Mouse (Mus musculus): ENCODE measurements around the gene Pmm2. TPM values are rescaled to one million over a fixed set of nuclear protein-coding genes. Genes with fewer than 3 reads are reported as not detected.

Gene Pmm2
- polyA plus RNA-seq, 1 experiment = 44.2 TPM

DNA sequence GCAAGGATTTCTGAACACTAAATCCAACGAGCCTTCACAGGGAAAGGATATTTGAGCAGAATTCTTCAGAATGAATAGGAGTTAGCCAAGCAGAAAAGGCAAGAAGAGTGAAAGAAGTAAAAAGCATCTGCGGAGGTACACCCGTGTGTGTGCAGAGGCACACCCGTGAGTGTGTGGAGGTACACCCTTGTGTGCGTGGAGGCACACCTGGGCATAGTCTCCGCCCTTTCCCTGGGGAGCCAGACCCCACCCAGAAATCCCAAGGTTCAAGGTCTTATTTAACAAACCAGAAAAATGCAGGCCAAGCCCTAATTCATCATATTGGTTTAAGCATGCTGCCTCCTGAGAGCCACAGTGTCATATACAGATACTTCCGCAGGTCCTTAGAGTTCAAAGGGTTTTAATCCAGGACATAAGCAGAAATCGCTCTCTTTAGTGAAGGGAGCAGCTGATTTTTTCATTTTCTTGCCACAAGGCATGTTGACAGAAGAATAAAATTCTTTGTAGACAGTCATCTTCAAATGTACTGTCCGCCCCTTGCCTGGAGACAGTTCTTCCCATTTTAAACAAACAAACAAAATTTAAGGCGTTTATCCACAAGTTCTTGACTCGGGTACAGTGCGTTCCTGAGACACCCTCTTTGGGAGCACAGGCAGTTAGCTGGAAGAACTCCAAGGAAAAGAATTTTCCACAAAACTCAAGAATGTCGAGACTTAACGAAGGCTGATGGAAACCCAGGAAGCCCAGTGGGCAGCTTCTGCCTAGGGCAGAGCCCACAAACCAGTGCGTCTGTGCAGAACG is 17.0 kb upstream of the Pmm2 start:
- TF ChIP-seq CEBPB (IDR thresholded peaks at IDR 0.05; ENCODE audit: low read depth) (no peak), MYOD1 (IDR thresholded peaks at IDR 0.05; ENCODE audit: control insufficient read depth, insufficient read length, low read depth) (no peak), MAX (IDR thresholded peaks at IDR 0.05) (no peak), USF1 (IDR thresholded peaks at IDR 0.05; ENCODE audit: low read depth) (no peak), FOSL1 (IDR thresholded peaks at IDR 0.05; ENCODE audit: insufficient read depth, low read length, poor library complexity, severe bottlenecking) (no peak), MYOG (IDR thresholded peaks at IDR 0.05; ENCODE audit: control insufficient read depth, extremely low read depth, insufficient read length) (no peak), CTCF (IDR thresholded peaks at IDR 0.05; ENCODE audit: control insufficient read depth, insufficient read depth, insufficient read length) (no peak)
- Histone ChIP-seq H3K4me3 (ENCODE audit: insufficient read depth, poor library complexity, severe bottlenecking) (no peak overlapping the region), H3K27me3 (ENCODE audit: control insufficient read depth, insufficient read depth, insufficient read length) (no peaks in the 10 kb centered on the region), H3K79me2 (ENCODE audit: control insufficient read depth, insufficient read depth) (no peaks in the 10 kb centered on the region), H3K79me3 (ENCODE audit: low read depth) (no peaks in the 10 kb centered on the region), H3ac (ENCODE audit: control insufficient read depth, insufficient read length, low read depth) (no peak overlapping the region), H3K36me3 (ENCODE audit: control insufficient read depth, insufficient read depth) (no peaks in the 10 kb centered on the region)

DNA sequence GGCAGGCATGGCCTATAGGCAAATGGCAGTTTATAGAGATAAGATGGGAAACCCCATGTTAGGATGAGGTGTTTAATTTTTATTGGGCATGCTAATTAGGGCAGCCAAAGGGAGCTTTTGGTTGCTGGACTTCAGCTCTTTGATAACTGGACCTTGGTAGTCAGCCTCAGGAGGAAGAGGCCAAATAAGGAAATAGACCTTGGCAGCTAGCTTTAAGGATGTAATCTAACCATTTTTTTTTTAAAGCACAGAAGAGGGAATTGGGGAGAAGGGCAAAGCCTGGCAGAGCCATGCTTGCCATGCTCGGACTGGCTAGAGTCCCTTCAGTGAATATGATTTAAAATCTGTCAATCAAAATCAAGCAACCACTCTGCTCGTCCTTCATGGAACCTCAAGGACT is 7.1 kb upstream of the Pmm2 start:
- Histone ChIP-seq H3K36me3 (ENCODE audit: control insufficient read depth, insufficient read depth) (peaks cover 26% of the 10 kb centered on the region), H3K79me3 (ENCODE audit: low read depth) (peaks cover 8% of the 10 kb centered on the region), H3K27me3 (ENCODE audit: control insufficient read depth, insufficient read depth, insufficient read length) (no peaks in the 10 kb centered on the region), H3K4me3 (ENCODE audit: insufficient read depth, poor library complexity, severe bottlenecking) (no peak overlapping the region), H3K79me2 (ENCODE audit: control insufficient read depth, insufficient read depth) (peaks cover 27% of the 10 kb centered on the region), H3ac (ENCODE audit: control insufficient read depth, insufficient read length, low read depth) (no peak overlapping the region)
- no peak for TF ChIP-seq MAX (IDR thresholded peaks at IDR 0.05)
- no peak for TF ChIP-seq USF1 (IDR thresholded peaks at IDR 0.05; ENCODE audit: low read depth)
- TF ChIP-seq MYOG (IDR thresholded peaks at IDR 0.05; ENCODE audit: control insufficient read depth, extremely low read depth, insufficient read length) = no peak
- no peak for TF ChIP-seq MYOD1 (IDR thresholded peaks at IDR 0.05; ENCODE audit: control insufficient read depth, insufficient read length, low read depth)
- no peak for TF ChIP-seq FOSL1 (IDR thresholded peaks at IDR 0.05; ENCODE audit: insufficient read depth, low read length, poor library complexity, severe bottlenecking)
- no peak for TF ChIP-seq CEBPB (IDR thresholded peaks at IDR 0.05; ENCODE audit: low read depth)
- no peak for TF ChIP-seq CTCF (IDR thresholded peaks at IDR 0.05; ENCODE audit: control insufficient read depth, insufficient read depth, insufficient read length)

DNA sequence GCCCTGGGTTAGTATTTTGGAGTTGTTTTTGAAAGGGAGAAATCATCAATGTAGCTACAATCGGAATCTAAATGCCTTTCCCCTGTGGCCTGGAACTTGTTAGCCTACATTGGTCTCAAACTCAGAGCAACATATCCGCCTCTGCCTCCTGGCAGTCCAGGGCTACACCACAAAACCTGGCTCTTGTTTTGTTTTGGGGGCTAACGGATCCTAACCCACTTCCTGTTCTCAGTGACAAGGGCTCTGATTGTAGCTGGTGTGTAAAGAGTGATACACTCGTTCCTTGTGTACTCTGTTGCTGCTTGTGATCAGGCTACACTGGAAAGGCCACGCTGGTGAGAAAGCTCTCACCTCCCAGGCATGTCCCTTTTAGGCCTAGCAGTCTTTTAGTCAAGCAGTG is 6.0 kb upstream of the Pmm2 start:
- no peak overlapping the region for H3ac ChIP-seq (ENCODE audit: control insufficient read depth, insufficient read length, low read depth)
- peaks cover 18% of the 10 kb centered on the region for H3K79me3 ChIP-seq (ENCODE audit: low read depth)
- H3K79me2 ChIP-seq (ENCODE audit: control insufficient read depth, insufficient read depth) = peaks cover 37% of the 10 kb centered on the region
- no peak for TF ChIP-seq MYOG (IDR thresholded peaks at IDR 0.05; ENCODE audit: control insufficient read depth, extremely low read depth, insufficient read length)
- TF ChIP-seq CTCF (IDR thresholded peaks at IDR 0.05; ENCODE audit: control insufficient read depth, insufficient read depth, insufficient read length) = no peak
- TF ChIP-seq MYOD1 (IDR thresholded peaks at IDR 0.05; ENCODE audit: control insufficient read depth, insufficient read length, low read depth) = no peak
- TF ChIP-seq USF1 (IDR thresholded peaks at IDR 0.05; ENCODE audit: low read depth) = no peak
- TF ChIP-seq FOSL1 (IDR thresholded peaks at IDR 0.05; ENCODE audit: insufficient read depth, low read length, poor library complexity, severe bottlenecking) = no peak
- no peak for TF ChIP-seq CEBPB (IDR thresholded peaks at IDR 0.05; ENCODE audit: low read depth)
- no peak for TF ChIP-seq MAX (IDR thresholded peaks at IDR 0.05)
- H3K27me3 ChIP-seq (ENCODE audit: control insufficient read depth, insufficient read depth, insufficient read length) = no peaks in the 10 kb centered on the region
- no peak overlapping the region for H3K4me3 ChIP-seq (ENCODE audit: insufficient read depth, poor library complexity, severe bottlenecking)
- peaks cover 30% of the 10 kb centered on the region for H3K36me3 ChIP-seq (ENCODE audit: control insufficient read depth, insufficient read depth)

DNA sequence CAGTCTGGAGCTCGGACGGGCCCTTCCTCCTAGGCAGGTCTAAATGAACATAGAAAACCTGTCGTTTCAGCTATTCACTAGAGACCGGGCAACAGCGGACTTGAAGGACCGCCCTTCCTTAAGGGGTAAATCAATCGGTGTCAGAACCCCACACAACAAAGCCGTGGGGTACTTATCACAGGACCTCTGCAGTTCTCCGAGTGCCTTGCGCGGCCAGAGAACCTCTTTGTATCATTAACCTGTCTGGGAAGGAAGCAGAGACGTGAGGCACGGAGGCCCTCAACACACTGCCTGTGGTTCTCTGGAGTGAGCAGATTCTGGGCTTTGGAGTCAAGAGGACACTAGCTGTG is 632 bp upstream of the Pmm2 start:
- H3K79me3 ChIP-seq (ENCODE audit: low read depth) = peaks cover 56% of the 10 kb centered on the region
- no peaks in the 10 kb centered on the region for H3K27me3 ChIP-seq (ENCODE audit: control insufficient read depth, insufficient read depth, insufficient read length)
- H3K4me3 ChIP-seq (ENCODE audit: insufficient read depth, poor library complexity, severe bottlenecking) = peak overlapping the region; percentile 91
- H3K79me2 ChIP-seq (ENCODE audit: control insufficient read depth, insufficient read depth) = peaks cover 81% of the 10 kb centered on the region
- H3ac ChIP-seq (ENCODE audit: control insufficient read depth, insufficient read length, low read depth) = peak overlapping the region; percentile 97
- no peak for TF ChIP-seq CTCF (IDR thresholded peaks at IDR 0.05; ENCODE audit: control insufficient read depth, insufficient read depth, insufficient read length)
- TF ChIP-seq MAX (IDR thresholded peaks at IDR 0.05) = no peak
- TF ChIP-seq CEBPB (IDR thresholded peaks at IDR 0.05; ENCODE audit: low read depth) = no peak
- no peak for TF ChIP-seq FOSL1 (IDR thresholded peaks at IDR 0.05; ENCODE audit: insufficient read depth, low read length, poor library complexity, severe bottlenecking)
- TF ChIP-seq MYOD1 (IDR thresholded peaks at IDR 0.05; ENCODE audit: control insufficient read depth, insufficient read length, low read depth) = no peak
- TF ChIP-seq MYOG (IDR thresholded peaks at IDR 0.05; ENCODE audit: control insufficient read depth, extremely low read depth, insufficient read length) = no peak
- TF ChIP-seq USF1 (IDR thresholded peaks at IDR 0.05; ENCODE audit: low read depth) = no peak
- peaks cover 37% of the 10 kb centered on the region for H3K36me3 ChIP-seq (ENCODE audit: control insufficient read depth, insufficient read depth)

DNA sequence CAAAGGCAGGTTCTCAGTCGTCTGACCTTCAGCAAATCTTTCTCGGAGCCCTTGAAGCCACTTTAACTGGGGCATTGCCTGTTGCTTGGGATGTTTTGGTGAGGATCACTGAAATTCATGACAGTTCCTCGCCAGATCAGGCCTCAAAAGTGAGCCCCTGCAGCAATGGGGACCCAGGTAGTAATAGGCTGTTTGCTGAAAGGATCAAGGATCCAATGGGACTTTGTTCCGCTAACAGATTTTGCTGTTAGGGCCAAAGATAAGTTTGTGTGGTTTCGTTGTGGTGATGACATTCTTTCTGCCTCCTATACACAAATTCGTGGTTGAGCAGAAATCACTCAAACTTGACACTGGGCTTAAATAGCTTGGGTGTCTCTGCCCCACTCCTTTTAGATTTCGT is 657 bp downstream of the Pmm2 start:
- Histone ChIP-seq H3K79me3 (ENCODE audit: low read depth) (peaks cover 56% of the 10 kb centered on the region), H3ac (ENCODE audit: control insufficient read depth, insufficient read length, low read depth) (peak overlapping the region; percentile 98), H3K36me3 (ENCODE audit: control insufficient read depth, insufficient read depth) (peaks cover 29% of the 10 kb centered on the region), H3K79me2 (ENCODE audit: control insufficient read depth, insufficient read depth) (peaks cover 74% of the 10 kb centered on the region), H3K4me3 (ENCODE audit: insufficient read depth, poor library complexity, severe bottlenecking) (peak overlapping the region; percentile 91), H3K27me3 (ENCODE audit: control insufficient read depth, insufficient read depth, insufficient read length) (no peaks in the 10 kb centered on the region)
- TF ChIP-seq MAX (IDR thresholded peaks at IDR 0.05) (no peak), MYOG (IDR thresholded peaks at IDR 0.05; ENCODE audit: control insufficient read depth, extremely low read depth, insufficient read length) (no peak), USF1 (IDR thresholded peaks at IDR 0.05; ENCODE audit: low read depth) (no peak), MYOD1 (IDR thresholded peaks at IDR 0.05; ENCODE audit: control insufficient read depth, insufficient read length, low read depth) (no peak), CTCF (IDR thresholded peaks at IDR 0.05; ENCODE audit: control insufficient read depth, insufficient read depth, insufficient read length) (no peak), CEBPB (IDR thresholded peaks at IDR 0.05; ENCODE audit: low read depth) (no peak)

Measured in C2C12 (cell line).